Mouse (Mus musculus) thymus, adult 2 months (tissue): ENCODE measurements around the gene Copz1. TPM values are rescaled to one million over a fixed set of nuclear protein-coding genes. Genes with fewer than 3 reads are reported as not detected.
"Not testable (repeated sequence)": the region's sequence is repeated elsewhere in the genome, so short reads cannot be mapped to it uniquely, and the experiment has no call there.

Source experiments
- DNase-seq: peaks from one replicate; pipeline ENCODE4 v3.0.0; 2021
- H3K27ac ChIP-seq: fragments of 200-500 bp; 2 replicates; pipeline ENCODE4 v1.5.1; 2012; ENCODE audit warnings: low read length, control low read depth; ENCODE audit not compliant: control insufficient read depth, insufficient read depth
- H3K27me3 ChIP-seq: fragments of 200-500 bp; 2 replicates; pipeline ENCODE4 v1.6.1; 2012; ENCODE audit warnings: mild to moderate bottlenecking, low read length, moderate library complexity, mixed read lengths; ENCODE audit not compliant: control insufficient read depth, insufficient read depth
- H3K36me3 ChIP-seq: fragments of 200-500 bp; 2 replicates; pipeline ENCODE4 v1.6.1; 2012; ENCODE audit warnings: mild to moderate bottlenecking, low read length, moderate library complexity; ENCODE audit not compliant: control insufficient read depth, insufficient read depth
- H3K4me1 ChIP-seq: fragments of 200-500 bp; replicated peaks from 2 replicates; pipeline ENCODE4 v1.6.1; 2012; ENCODE audit warnings: low read length; ENCODE audit not compliant: control insufficient read depth, insufficient read depth
- H3K4me3 ChIP-seq: fragments of 200-500 bp; 2 replicates; pipeline ENCODE4 v1.5.1; 2012; ENCODE audit warnings: mild to moderate bottlenecking, low read length, control low read depth, moderate library complexity; ENCODE audit not compliant: control insufficient read depth, insufficient read depth
- CTCF ChIP-seq: fragments of 200-500 bp; IDR thresholded peaks from 2 replicates; pipeline ENCODE4 v1.5.1; 2012; ENCODE audit warnings: mild to moderate bottlenecking, control low read depth, low read length, moderate library complexity, borderline replicate concordance; ENCODE audit not compliant: control insufficient read depth, poor library complexity, insufficient read depth; ENCODE audit errors: extremely low read depth
- POLR2A ChIP-seq: fragments of 200-500 bp; IDR thresholded peaks from 2 replicates; pipeline ENCODE4 v1.6.1; 2012; ENCODE audit warnings: mild to moderate bottlenecking, low read length, control low read depth, moderate library complexity; ENCODE audit not compliant: control insufficient read depth, poor library complexity, insufficient read depth; ENCODE audit errors: extremely low read depth
- WGBS: fragments of 180-500 bp; shearing (Covaris S2); methylation state at CpG from one replicate; pipeline ENCODE4 v1.1.7; 2018; 5-methylcytosine and 5-hydroxymethylcytosine counted together
- polyA plus RNA-seq: library from polyadenylated mRNA; depleted of rRNA; stranded (reverse); fragments of >200 nt; gene quantifications from 2 replicates; pipeline ENCODE4 v1.2.3, GENCODE M21; 2012

The Copz1 gene
- polyA plus RNA-seq, 1 experiment = 124 TPM

DNA sequence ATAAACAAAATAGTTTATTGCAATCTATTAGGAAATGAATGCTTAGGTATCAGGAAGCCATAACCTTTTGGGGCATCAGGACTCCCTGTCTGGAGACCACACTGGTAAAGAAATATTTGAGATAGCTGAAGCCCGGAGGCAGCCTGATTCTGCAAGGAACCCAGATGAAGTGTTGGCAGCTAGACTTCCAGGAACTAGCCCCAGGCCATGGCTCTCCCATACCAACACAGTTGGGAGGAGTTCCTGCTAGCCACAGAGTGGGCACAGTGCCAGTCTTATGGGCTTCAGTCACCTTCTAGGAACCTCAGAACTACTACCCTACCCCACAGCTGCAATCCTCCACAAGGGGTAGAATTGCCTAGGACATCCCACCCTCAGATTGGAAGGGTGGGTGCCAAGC lies 12.5 kb upstream of the Copz1 start:
- Histone ChIP-seq H3K27ac (no peak overlapping the region), H3K4me3 (no peak overlapping the region), H3K27me3 (no peaks in the 10 kb centered on the region), H3K4me1 (peaks cover 17% of the 10 kb centered on the region), H3K36me3 (no peaks in the 10 kb centered on the region)
- no peak for DNase-seq
- no peak for TF ChIP-seq POLR2A
- no peak for TF ChIP-seq CTCF
- WGBS = 7% methylated on average over 1 of the region's 1 CpGs

DNA sequence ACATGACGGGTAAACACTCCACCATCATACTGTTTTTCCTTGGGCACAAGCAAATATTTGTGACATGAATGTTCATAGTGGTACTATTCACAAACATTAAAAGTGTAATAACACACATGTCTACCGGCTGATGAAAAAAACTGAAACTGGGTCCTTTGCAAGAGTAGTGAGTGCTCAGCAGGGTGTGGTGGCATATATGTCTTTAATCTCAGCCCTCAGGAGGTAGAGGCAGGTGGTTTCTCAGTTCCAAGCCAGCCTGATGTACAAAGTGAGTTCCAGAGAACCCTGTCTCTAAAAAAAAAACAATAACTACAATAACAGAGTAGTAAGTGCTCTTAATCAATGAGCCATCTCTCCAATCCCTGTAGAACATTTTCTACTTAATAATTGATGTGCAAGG lies 7.7 kb upstream of the Copz1 start:
- WGBS = 61% methylated on average over 2 of the region's 2 CpGs
- Histone ChIP-seq H3K27me3 (no peaks in the 10 kb centered on the region), H3K27ac (no peak overlapping the region), H3K4me3 (no peak overlapping the region), H3K4me1 (0 out of 2 replicates have a peak, but pooled peaks cover 3% of the 10 kb centered on the region), H3K36me3 (no peaks in the 10 kb centered on the region)
- no peak for TF ChIP-seq CTCF
- no peak for TF ChIP-seq POLR2A
- DNase-seq = no peak

DNA sequence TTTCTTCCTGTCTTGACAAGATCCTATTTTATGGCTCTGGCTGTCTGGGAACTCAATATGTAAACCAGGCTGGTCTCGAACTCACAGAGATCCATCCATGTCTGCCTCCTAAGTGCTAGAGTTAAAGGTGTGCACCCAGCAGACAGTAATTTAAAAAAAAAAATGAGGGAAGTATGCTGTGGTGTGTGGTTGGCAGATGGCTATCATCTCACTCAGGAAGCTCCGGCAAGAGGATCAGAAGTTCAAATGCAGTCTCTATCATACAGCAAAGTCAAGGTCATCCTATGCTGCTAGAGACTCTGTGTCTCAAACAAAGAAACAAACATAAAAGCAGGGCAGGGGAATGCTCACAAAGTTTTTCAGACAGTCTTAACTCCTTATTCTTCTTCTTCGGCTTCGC lies 3.6 kb upstream of the Copz1 start:
- no peak overlapping the region for H3K4me3 ChIP-seq
- WGBS = 18% methylated on average over 4 of the region's 4 CpGs
- 0 out of 2 replicates have a peak, but pooled peaks cover 3% of the 10 kb centered on the region for H3K4me1 ChIP-seq
- no peaks in the 10 kb centered on the region for H3K27me3 ChIP-seq
- no peak overlapping the region for H3K27ac ChIP-seq
- no peak for TF ChIP-seq CTCF
- TF ChIP-seq POLR2A = no peak
- no peak for DNase-seq
- no peaks in the 10 kb centered on the region for H3K36me3 ChIP-seq

DNA sequence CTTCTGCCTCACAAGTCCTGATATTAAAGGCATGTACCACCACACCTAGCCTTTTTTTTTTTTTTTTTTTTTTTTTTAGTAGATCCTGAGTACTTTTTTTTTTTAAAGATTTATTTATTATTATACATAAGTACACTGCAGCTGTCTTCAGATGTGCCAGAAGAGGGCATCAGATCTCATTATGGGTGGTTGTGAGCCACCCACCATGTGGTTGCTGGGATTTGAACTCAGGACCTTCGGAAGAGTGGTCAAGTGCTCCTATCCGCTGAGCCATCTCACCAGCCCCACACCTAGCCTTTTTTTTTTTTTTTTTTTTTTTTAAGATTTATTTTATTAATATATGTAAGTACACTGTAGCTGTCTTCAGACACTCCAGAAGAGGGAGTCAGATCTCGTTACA lies 3.4 kb downstream of the Copz1 start:
- H3K27me3 ChIP-seq, H3K4me1 ChIP-seq, H3K36me3 ChIP-seq, H3K27ac ChIP-seq, H3K4me3 ChIP-seq, DNase-seq: not testable (repeated sequence)
- 92% methylated on average over 3 of the region's 3 CpGs for WGBS

DNA sequence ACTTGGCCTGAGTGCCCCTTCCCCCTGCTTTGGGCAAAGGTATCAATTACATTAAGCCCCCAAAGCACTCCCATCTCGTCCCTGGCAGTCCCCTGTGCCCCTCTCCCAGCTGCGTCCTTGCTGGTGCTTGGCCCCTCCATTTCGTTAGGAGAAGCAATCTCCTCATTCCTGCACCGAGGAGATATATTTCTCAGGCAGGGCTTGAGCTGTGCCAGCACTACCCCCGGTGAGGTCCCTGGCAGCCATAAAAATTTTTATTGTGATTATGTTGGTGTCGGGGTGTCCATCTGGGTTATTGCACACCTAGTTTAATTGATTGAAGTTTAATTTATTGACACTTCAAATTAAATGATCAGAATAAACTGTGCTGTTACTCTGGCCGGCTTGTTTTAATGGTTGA lies 5.4 kb downstream of the Copz1 start:
- Histone ChIP-seq H3K27ac (no peak overlapping the region), H3K36me3 (no peaks in the 10 kb centered on the region), H3K4me3 (no peak overlapping the region), H3K4me1 (no peaks in the 10 kb centered on the region), H3K27me3 (no peaks in the 10 kb centered on the region)
- TF ChIP-seq CTCF = no peak
- TF ChIP-seq POLR2A = no peak
- 93% methylated on average over 7 of the region's 7 CpGs for WGBS
- DNase-seq = no peak

DNA sequence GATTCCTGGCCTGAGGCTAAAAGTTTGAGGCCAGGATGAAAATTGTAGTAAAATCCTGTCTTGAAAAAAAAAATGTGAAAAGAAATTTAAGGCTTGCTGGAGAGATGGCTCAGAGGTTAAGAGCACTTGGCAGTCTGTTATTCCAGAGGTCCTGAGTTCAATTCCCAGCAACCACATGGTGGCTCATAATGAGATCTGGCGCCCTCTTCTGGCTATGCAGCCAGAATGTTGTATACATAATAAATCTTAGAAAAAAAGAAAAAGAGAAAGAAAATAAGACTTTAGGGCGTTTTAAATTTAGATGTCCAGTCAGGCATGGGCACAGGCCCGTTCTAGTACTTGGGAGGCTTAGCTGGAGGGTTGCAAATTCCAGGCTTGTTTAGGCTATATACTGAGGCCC lies 7.2 kb downstream of the Copz1 start:
- DNase-seq = peak; percentile 49
- Histone ChIP-seq H3K36me3 (no peaks in the 10 kb centered on the region), H3K4me3 (no peak overlapping the region), H3K27me3 (no peaks in the 10 kb centered on the region), H3K27ac (no peak overlapping the region), H3K4me1 (no peaks in the 10 kb centered on the region)
- WGBS = 60% methylated on average over 3 of the region's 3 CpGs
- TF ChIP-seq CTCF = no peak
- no peak for TF ChIP-seq POLR2A

DNA sequence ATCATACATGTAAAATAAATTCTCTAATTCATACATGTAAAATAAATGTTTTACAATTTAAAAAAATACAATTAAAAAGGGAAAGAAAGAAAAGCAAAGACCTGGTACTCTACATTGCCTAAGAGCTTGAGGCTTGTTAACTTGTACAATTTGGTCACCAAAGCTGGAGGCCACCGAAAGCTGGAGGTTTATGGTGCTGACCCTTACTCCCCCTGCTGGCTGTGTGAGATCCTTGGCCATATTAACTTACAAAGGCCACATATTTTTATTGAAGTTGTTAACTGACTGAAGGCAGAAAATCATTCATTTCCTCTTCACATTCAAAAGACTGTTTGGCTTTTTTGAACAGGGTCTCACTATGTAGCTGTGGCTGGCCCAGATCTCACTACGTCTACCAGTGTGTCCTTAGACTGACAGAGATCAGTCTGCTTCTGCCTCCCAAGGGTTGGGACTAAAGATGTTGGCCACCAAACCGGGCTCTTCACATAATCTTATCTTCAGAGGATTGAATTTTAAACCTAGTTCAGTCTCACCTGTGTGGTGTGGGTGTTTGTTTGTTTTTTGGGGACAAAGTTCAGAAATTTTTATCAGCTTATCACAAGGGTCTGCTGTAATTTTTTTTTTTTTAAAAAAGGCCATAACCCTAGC lies 8.4 kb downstream of the Copz1 start:
- peak; percentile 22 for DNase-seq
- H3K4me3 ChIP-seq = no peak overlapping the region
- 65% methylated on average over 3 of the region's 3 CpGs for WGBS
- TF ChIP-seq CTCF (no peak), POLR2A (no peak)
- H3K36me3 ChIP-seq = no peaks in the 10 kb centered on the region
- no peaks in the 10 kb centered on the region for H3K27me3 ChIP-seq
- no peak overlapping the region for H3K27ac ChIP-seq
- no peaks in the 10 kb centered on the region for H3K4me1 ChIP-seq
